Mouse (Mus musculus) heart, postnatal 36 days (tissue): Measurements from ENCODE around the gene Nelfe. TPM values are rescaled to one million over a fixed set of nuclear protein-coding genes. Genes with fewer than 3 reads are reported as not detected.
A peak's percentile ranks its signal among the peaks of the same experiment; 100 is the strongest.
"Not testable (repeated sequence)": the region's sequence is repeated elsewhere in the genome, so short reads cannot be mapped to it uniquely, and the experiment has no call there.

Experiments
- DNase-seq, 2 experiments: peaks; one replicate each; pipeline ENCODE4 v3.0.0; 2021 to 2022
- intact Hi-C: fragments of 180-260 bp; cut with DNase I; formaldehyde crosslinking; loops from one replicate; pipeline ENCODE4 v1.15.1; 2025
- total RNA-seq, 2 experiments: library from RNA; stranded (reverse); gene quantifications; 2 replicates each; pipeline ENCODE4 v1.2.3; 2021

Nelfe gene
- total RNA-seq = 10 to 100 TPM; 13.7 to 15.3 TPM

GRCm38 (mm10) chr17:34849722-34850516, at the start of gene Nelfe, which contains the start of gene Skiv2l:
Gene Nelfe, plus strand, starts transcription at chr17:34850391.
Gene Skiv2l, minus strand, starts transcription at chr17:34850210.
- peak; percentile 97 to 98 for DNase-seq
- intact Hi-C loops = loop anchor here (1.0 to 5.0 kb wide), 3 partner anchors 13 to 135 kb away; partner anchors contain the start of genes Dxo and Neu1

DNA sequence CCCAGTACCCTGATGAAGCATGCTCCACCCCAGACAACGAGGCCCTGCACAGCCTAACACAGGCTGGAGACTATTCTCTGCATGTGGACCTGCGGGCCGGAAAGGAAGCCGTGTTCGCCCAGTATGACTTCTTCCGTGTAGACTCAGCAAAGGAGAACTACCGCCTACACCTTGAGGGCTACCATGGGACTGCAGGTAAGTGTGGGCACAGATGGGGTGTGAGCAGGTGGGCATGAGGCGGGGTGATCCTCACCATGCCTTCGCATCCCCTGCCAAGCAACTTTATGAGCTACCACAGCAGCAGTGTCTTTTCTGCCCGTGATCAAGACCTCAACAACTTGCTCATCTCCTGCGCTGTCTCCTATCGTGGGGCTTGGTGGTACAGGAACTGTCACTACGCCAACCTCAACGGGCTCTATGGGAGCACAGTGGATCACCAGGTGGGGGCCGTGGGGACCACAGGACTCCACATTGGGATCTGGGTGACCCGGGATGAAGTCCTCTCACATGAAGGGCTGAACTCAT, 49.3 kb upstream of the Nelfe start:
- DNase-seq, intact Hi-C loops: not testable (repeated sequence)

DNA sequence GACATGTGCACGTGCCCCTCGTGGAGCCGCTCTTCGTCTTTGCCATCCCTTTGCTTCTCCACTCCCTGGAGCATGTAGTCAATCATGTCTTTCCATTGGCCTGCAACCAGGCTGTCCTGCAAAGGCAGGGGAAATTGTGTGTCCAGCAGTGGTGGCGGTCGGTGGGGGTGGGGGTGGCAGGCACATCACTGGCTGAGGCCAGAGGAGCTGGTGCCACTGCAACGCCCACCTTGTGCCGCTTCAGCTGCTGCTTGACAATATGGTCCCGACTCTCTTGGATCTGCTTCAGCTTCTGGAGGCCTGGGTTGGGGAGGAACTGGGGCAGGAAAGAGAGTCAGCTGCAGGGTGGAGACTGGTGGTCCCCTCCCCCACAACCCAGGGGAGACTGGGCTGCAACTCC, 47.4 kb upstream of the Nelfe start:
- DNase-seq, intact Hi-C loops: not testable (repeated sequence)

DNA sequence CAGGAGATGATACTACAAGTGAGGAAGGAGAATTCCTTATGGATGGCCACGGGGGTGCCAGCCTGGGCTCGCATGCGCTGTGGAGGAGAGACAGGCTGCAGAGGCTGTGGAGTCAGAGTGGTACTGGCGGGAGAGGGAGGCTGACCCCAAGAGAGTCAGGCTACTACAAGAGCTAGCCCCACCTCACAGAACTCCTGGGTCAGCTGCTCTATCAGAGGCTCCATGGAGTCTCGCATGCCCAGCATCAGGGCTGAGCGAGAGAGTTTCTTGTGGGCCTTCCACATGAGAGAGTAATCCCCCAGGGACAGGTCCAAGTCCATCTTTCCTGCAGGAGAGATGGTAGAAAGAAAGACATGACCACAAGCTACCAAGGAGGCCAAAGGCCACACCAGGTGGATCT, 46.8 kb upstream of the Nelfe start:
- intact Hi-C loops, DNase-seq: not testable (repeated sequence)

DNA sequence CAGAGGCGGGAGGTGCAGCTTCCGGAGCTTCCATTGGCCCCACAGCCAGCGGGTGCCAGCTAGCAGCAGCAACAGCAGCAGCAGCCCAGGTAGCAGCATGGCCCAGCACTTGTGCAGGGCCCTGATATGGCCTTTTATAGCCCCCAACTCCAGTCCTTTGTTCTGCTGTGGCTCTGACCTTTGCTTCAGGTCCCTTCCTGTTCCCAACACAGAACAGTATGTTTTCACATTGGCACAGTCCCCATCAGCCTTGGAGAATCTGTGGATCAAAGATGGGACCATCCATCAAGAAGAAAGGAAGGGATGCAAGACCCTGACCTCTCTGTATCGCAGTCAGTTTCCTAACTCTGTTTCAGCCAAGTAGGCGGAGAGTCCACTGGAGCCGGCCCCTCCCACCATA, 45.9 kb upstream of the Nelfe start, which contains the start of gene Cyp21a1:
Gene Cyp21a1, minus strand, starts transcription at position 261 of the 400 bp plus-strand sequence.
- intact Hi-C loops = not testable (repeated sequence)

GRCm38 (mm10) chr17:34804871-34805562, 45.2 kb upstream of the Nelfe start:
- intact Hi-C loops = no loop called here
- no peak for DNase-seq

More for the DNA sequence above, 45.9 kb upstream of the Nelfe start, which contains the start of gene Cyp21a1:
- not testable (repeated sequence) for DNase-seq

DNA sequence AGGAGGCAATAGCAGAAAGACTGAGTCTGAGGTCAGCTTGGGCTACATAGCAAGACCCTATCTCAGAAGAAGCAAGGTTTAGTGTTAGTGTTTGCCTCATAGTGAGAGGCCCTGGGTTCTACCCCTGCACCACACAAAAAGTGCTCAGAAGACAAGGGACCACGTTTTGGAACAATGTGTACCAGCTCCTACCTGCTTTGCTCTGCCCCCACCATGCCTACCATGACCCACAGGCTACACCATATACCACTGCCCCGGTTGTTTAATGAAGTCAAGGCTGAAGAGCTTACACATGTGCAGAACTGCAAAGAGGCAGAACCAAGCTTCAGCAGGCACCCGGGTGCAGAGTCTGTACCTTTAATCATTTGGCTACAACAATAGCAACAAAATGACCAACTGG, 43.0 kb upstream of the Nelfe start:
- no peak for DNase-seq
- intact Hi-C loops = no loop called here

- intact Hi-C loops = no loop called here
- DNase-seq = no peak
These were observed 41.5 kb upstream of the Nelfe start for GRCm38 (mm10) chr17:34808599-34809205.

- intact Hi-C loops = loop anchor here (5.0 kb wide), 1 partner anchor 158 kb away; no protein-coding TSS in a partner anchor
These were observed 39.8 kb upstream of the Nelfe start for GRCm38 (mm10) chr17:34810411-34810810.

GRCm38 (mm10) chr17:34810811-34811210, 39.4 kb upstream of the Nelfe start:
- intact Hi-C loops = loop anchor here (5.0 kb wide), 1 partner anchor 159 kb away; no protein-coding TSS in a partner anchor
- not testable (repeated sequence) for DNase-seq

More at GRCm38 (mm10) chr17:34810411-34810810, 39.8 kb upstream of the Nelfe start:
- not testable (repeated sequence) for DNase-seq

DNA sequence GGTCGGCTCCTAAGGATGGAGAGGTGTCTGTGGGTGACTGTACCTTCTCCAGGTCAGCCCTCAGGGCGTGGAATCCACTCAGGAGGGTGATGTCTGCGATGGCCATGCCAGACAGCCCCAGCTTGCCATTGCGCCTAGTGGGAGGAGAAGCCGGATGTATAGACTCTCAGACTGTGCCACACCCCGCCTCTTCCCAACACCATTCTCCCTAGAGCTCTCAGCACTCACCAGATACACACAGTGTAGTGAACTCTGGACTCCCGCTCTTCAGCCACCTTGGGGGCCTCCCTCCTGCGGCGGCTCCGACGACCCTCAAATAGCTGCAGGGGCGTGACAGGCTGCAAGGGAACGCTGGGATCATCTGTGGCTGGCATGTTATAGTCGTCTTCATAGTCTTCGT, 38.9 kb upstream of the Nelfe start:
- intact Hi-C loops = loop anchor here (5.0 kb wide), 1 partner anchor 159 kb away; no protein-coding TSS in a partner anchor
- no peak for DNase-seq

DNA sequence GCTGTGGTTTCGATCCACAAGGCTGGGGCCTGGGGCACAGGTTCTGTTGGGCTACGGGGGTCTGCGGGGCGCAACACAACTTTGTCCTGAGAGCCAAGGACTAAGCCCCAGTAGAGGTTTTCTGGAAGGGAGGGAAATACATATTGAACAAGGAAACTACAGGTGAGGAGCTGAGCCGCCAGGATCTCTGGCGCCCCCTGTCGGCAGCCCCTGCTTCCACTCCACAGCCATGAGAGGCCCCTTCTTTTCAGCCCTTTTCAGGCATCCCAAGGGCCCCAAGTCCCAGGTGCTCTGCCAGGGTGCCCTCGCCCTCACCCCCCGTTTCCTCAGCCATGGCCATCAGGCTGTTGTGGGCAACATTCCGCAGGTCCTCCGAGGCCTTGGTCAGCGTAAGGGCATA, 36.4 kb upstream of the Nelfe start:
- DNase-seq = peak; percentile 39 to 60

DNA sequence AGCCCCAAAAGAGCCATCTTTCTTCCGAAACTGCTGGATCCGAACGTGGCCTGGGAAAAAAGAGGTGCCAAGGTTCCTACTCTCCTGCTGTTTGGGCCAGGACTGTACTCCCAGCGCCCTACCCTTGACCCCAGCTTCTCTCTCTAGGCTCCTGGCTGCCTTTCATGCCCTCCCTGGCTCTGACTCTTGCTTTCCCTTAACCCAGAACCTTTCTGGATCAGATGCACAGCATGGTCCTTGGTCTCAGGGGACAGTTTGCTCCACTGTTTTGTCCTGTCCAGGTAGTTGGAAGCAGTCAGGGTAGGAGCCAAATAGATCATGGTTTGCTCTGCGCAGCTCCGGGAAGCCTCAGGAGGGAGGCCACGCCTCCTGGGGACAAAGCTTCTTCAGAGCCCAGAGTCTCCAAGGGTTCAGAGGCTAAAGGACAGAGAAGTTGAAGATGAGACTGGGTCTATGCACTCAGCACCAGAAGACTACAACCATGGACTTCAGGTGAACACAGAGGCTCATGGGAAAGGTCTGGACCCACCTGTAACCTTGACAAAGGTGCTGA, 35.3 kb upstream of the Nelfe start:
- no peak for DNase-seq
- intact Hi-C loops = loop anchor here (5.0 kb wide), 1 partner anchor 163 kb away; no protein-coding TSS in a partner anchor

More for the DNA sequence above, 36.4 kb upstream of the Nelfe start:
- intact Hi-C loops = loop anchor here (1.0 to 5.0 kb wide), 2 partner anchors 82 to 161 kb away; no protein-coding TSS in a partner anchor

- not testable (repeated sequence) for DNase-seq
- intact Hi-C loops = loop anchor here (10.0 kb wide), 1 partner anchor 304 kb away; the partner anchor contains the start of genes Apom and Bag6
These were observed 19.4 kb upstream of the Nelfe start for GRCm38 (mm10) chr17:34830776-34831175.

DNA sequence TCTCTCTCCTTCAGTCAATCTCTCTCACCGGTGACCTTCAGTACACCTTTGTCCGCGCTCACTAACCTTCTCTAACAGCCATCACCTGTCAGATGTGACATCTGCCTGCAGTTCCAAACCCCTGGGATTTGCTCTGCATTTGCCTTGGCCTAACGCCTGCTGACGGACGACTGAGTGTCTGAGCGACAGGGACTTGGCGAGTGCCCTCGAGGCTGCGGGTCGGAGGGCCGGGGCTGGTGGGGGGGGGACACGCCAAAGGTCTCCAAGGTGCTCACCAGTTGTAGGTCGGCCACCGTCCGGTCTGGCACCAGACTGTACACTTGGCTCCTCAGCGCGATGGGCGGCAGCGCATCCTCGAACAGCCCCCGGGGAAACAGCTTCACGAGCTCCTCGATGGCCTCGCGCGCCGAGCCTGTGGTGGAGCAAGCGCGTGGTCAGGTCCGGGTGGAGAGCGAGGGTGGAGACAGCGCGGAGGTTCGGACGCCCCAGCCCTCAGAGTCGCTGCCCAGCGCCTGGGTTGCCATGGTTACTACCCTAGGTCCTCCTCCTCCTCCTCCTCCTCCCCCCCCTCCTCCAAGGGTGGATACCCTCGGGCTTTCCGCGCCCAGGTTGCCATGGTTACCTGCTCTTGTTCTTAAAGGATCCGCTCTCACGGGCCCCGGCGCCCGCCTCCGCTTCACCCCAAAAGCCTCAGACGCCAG, 13.9 kb upstream of the Nelfe start:
- no peak for DNase-seq
- intact Hi-C loops = loop anchor here (5.0 to 10.0 kb wide), 2 partner anchors 179 to 298 kb away; partner anchors contain the start of genes Apom and Bag6

DNA sequence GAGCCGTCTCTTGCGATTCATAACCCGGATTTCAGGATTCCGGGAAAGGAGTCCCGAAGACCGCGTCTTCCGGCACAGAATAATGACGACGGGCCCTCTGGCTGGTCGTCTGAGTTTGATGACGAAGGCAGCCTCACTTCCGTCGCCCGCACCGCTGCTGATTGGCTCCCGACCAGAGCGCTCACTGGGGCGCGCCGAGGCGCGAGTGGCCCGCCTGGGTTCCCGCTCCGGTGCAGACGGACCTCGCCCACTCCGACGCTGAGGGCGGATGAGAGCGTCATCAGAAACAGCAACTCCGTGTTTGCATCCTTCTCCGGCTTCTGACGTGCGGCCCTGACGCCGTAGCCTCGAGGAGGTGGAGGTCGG, 13.4 kb upstream of the Nelfe start, which contains the start of the genes Stk19 and Dxo:
Gene Stk19, minus strand, starts transcription at position 90 of the 366 bp plus-strand sequence.
Gene Dxo, plus strand, starts transcription at position 164 of the 366 bp plus-strand sequence.
- DNase-seq = peak; percentile 96
- intact Hi-C loops = loop anchor here (1.0 to 10.0 kb wide), 3 partner anchors 13 to 298 kb away; partner anchors contain the start of genes Apom, Bag6, Nelfe and Skiv2l

- intact Hi-C loops = loop anchor here (1.0 to 10.0 kb wide), 3 partner anchors 13 to 297 kb away; partner anchors contain the start of genes Apom, Bag6, Nelfe and Skiv2l
- no peak for DNase-seq
These were observed 12.5 kb upstream of the Nelfe start for GRCm38 (mm10) chr17:34837464-34838324.

GRCm38 (mm10) chr17:34838785-34839184, 11.4 kb upstream of the Nelfe start:
- intact Hi-C loops = loop anchor here (5.0 to 10.0 kb wide), 2 partner anchors 181 to 296 kb away; partner anchors contain the start of genes Apom and Bag6

More at GRCm38 (mm10) chr17:34838785-34839184, 11.4 kb upstream of the Nelfe start:
- DNase-seq = no peak
